Mouse (Mus musculus): ENCODE data around the gene Pex3. TPM values are rescaled to one million over a fixed set of nuclear protein-coding genes. Genes with fewer than 3 reads are reported as not detected.

Pex3 gene
- total RNA-seq (2014; rRNA removed) = 41.5 and 41.7 TPM in 2 replicates
- 31.6 and 33.8 TPM in 2 replicates for polyA plus RNA-seq (2015; fragmentation: Nextera tagmentation; extraction: Ambion mirVana)

GRCm38 (mm10) chr10:13552646-13553497 is at the start of gene Pex3, which contains the start of gene Adat2:
TSS of gene Pex3 (minus strand) at chr10:13553142.
TSS of gene Adat2 (plus strand) at chr10:13552894.
- TF ChIP-seq CTCF (IDR thresholded peaks at IDR 0.05; ENCODE audit: low read depth) = 0 out of 2 replicates have a peak, but pooled peaks have one; percentile 7

GRCm38 (mm10) chr10:13600926-13601325 is 48.0 kb upstream of the Pex3 start:
- no peak for DNase-seq
- Histone ChIP-seq H3K4me1 (ENCODE audit: insufficient read depth) (no peaks in the 10 kb centered on the region), H3K27me3 (ENCODE audit: insufficient read depth, low read length) (no peaks in the 10 kb centered on the region), H3K9me3 (ENCODE audit: low read length) (no peaks in the 10 kb centered on the region), H3K4me2 (ENCODE audit: low read depth) (no peak overlapping the region), H3K9ac (no peak overlapping the region), H3K36me3 (ENCODE audit: insufficient read depth) (no peaks in the 10 kb centered on the region), H3K4me3 (ENCODE audit: low read depth, low read length) (no peak overlapping the region), H3K27ac (ENCODE audit: low read depth, low read length) (no peak overlapping the region)
- ATAC-seq = no peak
- 53% methylated on average over 2 of the region's 2 CpGs for WGBS
- TF ChIP-seq CTCF (IDR thresholded peaks at IDR 0.05; ENCODE audit: low read depth) = no peak

More at GRCm38 (mm10) chr10:13552646-13553497, at the start of gene Pex3, which contains the start of gene Adat2:
- Histone ChIP-seq H3K4me1 (ENCODE audit: insufficient read depth) (peaks cover 5% of the 10 kb centered on the region; the same call in 1 of the 2 replicates), H3K27ac (ENCODE audit: low read depth, low read length) (peak within 1 kb of the TSS; percentile 74), H3K9ac (peak within 1 kb of the TSS; percentile 76), H3K4me2 (ENCODE audit: low read depth) (peak within 1 kb of the TSS; percentile 73), H3K27me3 (ENCODE audit: insufficient read depth, low read length) (no peaks in the 10 kb centered on the region), H3K4me3 (ENCODE audit: low read depth, low read length) (peak within 1 kb of the TSS; percentile 69), H3K36me3 (ENCODE audit: insufficient read depth) (no peaks in the 10 kb centered on the region), H3K9me3 (ENCODE audit: low read length) (no peaks in the 10 kb centered on the region)
- DNase-seq = peak; percentile 91
- ATAC-seq = peak; percentile 98
- under 1% methylated on average over 51 of the region's 51 CpGs for WGBS

- DNase-seq = no peak
- 80% methylated on average over 8 of the region's 8 CpGs for WGBS
Measured at GRCm38 (mm10) chr10:13597491-13597890, 44.5 kb upstream of the Pex3 start.

GRCm38 (mm10) chr10:13596866-13597265 is 43.9 kb upstream of the Pex3 start:
- no peak for DNase-seq
- no peaks in the 10 kb centered on the region for H3K9me3 ChIP-seq (ENCODE audit: low read length)
- no peak overlapping the region for H3K27ac ChIP-seq (ENCODE audit: low read depth, low read length)
- no peaks in the 10 kb centered on the region for H3K4me1 ChIP-seq (ENCODE audit: insufficient read depth)
- no peak for ATAC-seq
- no peaks in the 10 kb centered on the region for H3K27me3 ChIP-seq (ENCODE audit: insufficient read depth, low read length)
- H3K9ac ChIP-seq = no peak overlapping the region
- 68% methylated on average over 9 of the region's 9 CpGs for WGBS
- no peak overlapping the region for H3K4me3 ChIP-seq (ENCODE audit: low read depth, low read length)
- no peaks in the 10 kb centered on the region for H3K36me3 ChIP-seq (ENCODE audit: insufficient read depth)
- no peak for TF ChIP-seq CTCF (IDR thresholded peaks at IDR 0.05; ENCODE audit: low read depth)
- H3K4me2 ChIP-seq (ENCODE audit: low read depth) = no peak overlapping the region

More at GRCm38 (mm10) chr10:13597491-13597890, 44.5 kb upstream of the Pex3 start:
- ATAC-seq = no peak
- Histone ChIP-seq H3K36me3 (ENCODE audit: insufficient read depth) (no peaks in the 10 kb centered on the region), H3K27me3 (ENCODE audit: insufficient read depth, low read length) (no peaks in the 10 kb centered on the region), H3K4me2 (ENCODE audit: low read depth) (no peak overlapping the region), H3K4me1 (ENCODE audit: insufficient read depth) (no peaks in the 10 kb centered on the region), H3K9ac (no peak overlapping the region), H3K9me3 (ENCODE audit: low read length) (no peaks in the 10 kb centered on the region), H3K27ac (ENCODE audit: low read depth, low read length) (no peak overlapping the region), H3K4me3 (ENCODE audit: low read depth, low read length) (no peak overlapping the region)
- no peak for TF ChIP-seq CTCF (IDR thresholded peaks at IDR 0.05; ENCODE audit: low read depth)

GRCm38 (mm10) chr10:13596073-13596472 is 43.1 kb upstream of the Pex3 start:
- WGBS = 33% methylated on average over 3 of the region's 3 CpGs
- no peak overlapping the region for H3K4me3 ChIP-seq (ENCODE audit: low read depth, low read length)
- no peaks in the 10 kb centered on the region for H3K9me3 ChIP-seq (ENCODE audit: low read length)
- TF ChIP-seq CTCF (IDR thresholded peaks at IDR 0.05; ENCODE audit: low read depth) = no peak
- no peaks in the 10 kb centered on the region for H3K27me3 ChIP-seq (ENCODE audit: insufficient read depth, low read length)
- no peak overlapping the region for H3K27ac ChIP-seq (ENCODE audit: low read depth, low read length)
- ATAC-seq (peak; percentile 30; the same call in 1 of the 2 replicates), DNase-seq (peak; percentile 32)
- H3K4me2 ChIP-seq (ENCODE audit: low read depth) = no peak overlapping the region
- H3K4me1 ChIP-seq (ENCODE audit: insufficient read depth) = no peaks in the 10 kb centered on the region
- H3K36me3 ChIP-seq (ENCODE audit: insufficient read depth) = no peaks in the 10 kb centered on the region
- no peak overlapping the region for H3K9ac ChIP-seq

GRCm38 (mm10) chr10:13593529-13593928 is 40.6 kb upstream of the Pex3 start:
- TF ChIP-seq CTCF (IDR thresholded peaks at IDR 0.05; ENCODE audit: low read depth) = no peak
- no peaks in the 10 kb centered on the region for H3K4me1 ChIP-seq (ENCODE audit: insufficient read depth)
- DNase-seq (peak; percentile 58), ATAC-seq (peak; percentile 89)
- no peak overlapping the region for H3K4me3 ChIP-seq (ENCODE audit: low read depth, low read length)
- no peak overlapping the region for H3K9ac ChIP-seq
- 76% methylated on average over 3 of the region's 3 CpGs for WGBS
- H3K27ac ChIP-seq (ENCODE audit: low read depth, low read length) = no peak overlapping the region
- H3K27me3 ChIP-seq (ENCODE audit: insufficient read depth, low read length) = no peaks in the 10 kb centered on the region
- no peaks in the 10 kb centered on the region for H3K36me3 ChIP-seq (ENCODE audit: insufficient read depth)
- no peak overlapping the region for H3K4me2 ChIP-seq (ENCODE audit: low read depth)
- no peaks in the 10 kb centered on the region for H3K9me3 ChIP-seq (ENCODE audit: low read length)

- Histone ChIP-seq H3K9me3 (ENCODE audit: low read length) (no peaks in the 10 kb centered on the region), H3K4me1 (ENCODE audit: insufficient read depth) (no peaks in the 10 kb centered on the region), H3K27me3 (ENCODE audit: insufficient read depth, low read length) (no peaks in the 10 kb centered on the region), H3K4me2 (ENCODE audit: low read depth) (no peak overlapping the region), H3K36me3 (ENCODE audit: insufficient read depth) (no peaks in the 10 kb centered on the region), H3K27ac (ENCODE audit: low read depth, low read length) (no peak overlapping the region), H3K9ac (no peak overlapping the region), H3K4me3 (ENCODE audit: low read depth, low read length) (no peak overlapping the region)
- DNase-seq (no peak), ATAC-seq (no peak)
- WGBS = 93% methylated on average over 10 of the region's 10 CpGs
- no peak for TF ChIP-seq CTCF (IDR thresholded peaks at IDR 0.05; ENCODE audit: low read depth)
Measured at GRCm38 (mm10) chr10:13592196-13592595, 39.3 kb upstream of the Pex3 start.
